Mouse (Mus musculus) left cerebral cortex, postnatal 14 days (tissue): Measurements from ENCODE around the gene Gm21258. TPM values are rescaled to one million over a fixed set of nuclear protein-coding genes. Genes with fewer than 3 reads are reported as not detected.
"Not testable (repeated sequence)": the region's sequence is repeated elsewhere in the genome, so short reads cannot be mapped to it uniquely, and the experiment has no call there.

Experiments
- DNase-seq, 2 experiments: peaks; one replicate each; pipeline ENCODE4 v3.0.0; 2021 to 2022; ENCODE audit warnings: low spot score in 2 of 2, mixed read lengths in 1 of 2
- intact Hi-C: fragments of 180-260 bp; cut with DNase I; formaldehyde crosslinking; loops from one replicate; pipeline ENCODE4 v1.15.1; 2025
- long read RNA-seq, 2 experiments: library from polyadenylated mRNA; stranded (forward); transcript quantifications; one replicate each; pipeline ENCODE4 v2.0.0; 2021
- total RNA-seq, 2 experiments: library from RNA; stranded (reverse); gene quantifications; 2 replicates each; pipeline ENCODE4 v1.2.3; 2021

The Gm21258 gene
- total RNA-seq = not detected
- long read RNA-seq, experiment 1 = 0 reads
- long read RNA-seq, experiment 2 = 0 reads

DNA sequence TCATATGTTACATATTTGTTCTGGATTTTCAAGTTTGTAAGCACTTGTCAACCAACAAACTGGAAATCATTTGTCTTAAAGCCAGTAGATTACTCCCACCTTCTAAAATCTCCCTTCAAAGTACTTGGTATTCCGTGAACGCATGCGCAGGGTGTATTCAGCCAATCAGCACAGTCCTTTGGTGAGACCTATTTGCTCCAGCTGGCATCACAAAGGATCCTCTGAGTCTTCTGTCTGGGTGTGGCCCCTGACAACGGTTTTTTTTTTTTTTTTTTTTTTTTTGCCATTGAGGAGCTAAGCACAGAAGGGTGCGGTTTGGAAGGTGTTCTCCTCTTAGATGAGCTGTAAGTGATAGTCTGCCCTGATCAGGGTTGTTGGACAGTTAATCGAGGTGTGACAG lies at the start of gene Gm21258:
Gm21258 (plus strand) TSS at position 301 of the 400 bp plus-strand sequence.
- intact Hi-C loops, DNase-seq: not testable (repeated sequence)
